Mouse (Mus musculus): ENCODE measurements around the gene Shank3.

The Shank3 gene

DNA sequence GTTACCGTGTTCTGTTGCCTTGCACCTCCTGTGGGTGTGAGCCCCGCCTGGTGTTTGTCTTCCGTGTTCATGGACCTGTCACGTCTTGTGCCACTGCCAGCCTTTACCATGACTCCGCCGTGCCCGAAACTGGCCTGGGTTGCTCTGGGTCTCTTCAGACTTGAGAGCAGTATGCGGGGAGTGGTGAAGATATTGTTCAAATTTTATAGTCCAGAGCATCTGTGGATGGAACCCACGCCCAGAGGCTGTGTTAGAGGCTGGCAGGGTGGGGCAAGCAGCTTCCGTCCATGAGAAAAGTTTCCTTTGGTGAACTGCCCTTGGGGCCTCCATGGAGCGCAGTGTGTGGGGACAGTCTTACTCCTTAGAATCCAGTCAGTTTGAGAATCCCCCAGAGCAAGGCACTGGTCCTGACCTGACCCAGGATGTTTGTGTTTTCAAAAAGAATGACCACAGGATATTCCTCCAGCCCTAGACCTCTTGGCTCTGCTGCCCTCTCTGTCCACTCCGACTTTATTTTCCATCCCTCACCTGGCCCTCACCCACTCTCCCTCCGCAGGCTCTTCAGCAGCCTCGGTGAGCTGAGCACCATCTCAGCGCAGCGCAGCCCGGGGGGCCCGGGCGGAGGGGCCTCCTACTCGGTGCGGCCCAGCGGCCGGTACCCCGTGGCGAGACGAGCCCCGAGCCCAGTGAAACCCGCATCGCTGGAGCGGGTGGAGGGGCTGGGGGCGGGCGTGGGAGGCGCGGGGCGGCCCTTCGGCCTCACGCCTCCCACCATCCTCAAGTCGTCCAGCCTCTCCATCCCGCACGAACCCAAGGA is 58.0 kb downstream of the Shank3 start:
- in situ Hi-C loops (cut with MboI): no loop called here

GRCm38 (mm10) chr15:89557996-89558390 is 58.6 kb downstream of the Shank3 start:
- in situ Hi-C loops (cut with MboI): no loop called here

GRCm38 (mm10) chr15:89559202-89559731 is 59.8 kb downstream of the Shank3 start:
- in situ Hi-C loops (cut with MboI): no loop called here

DNA sequence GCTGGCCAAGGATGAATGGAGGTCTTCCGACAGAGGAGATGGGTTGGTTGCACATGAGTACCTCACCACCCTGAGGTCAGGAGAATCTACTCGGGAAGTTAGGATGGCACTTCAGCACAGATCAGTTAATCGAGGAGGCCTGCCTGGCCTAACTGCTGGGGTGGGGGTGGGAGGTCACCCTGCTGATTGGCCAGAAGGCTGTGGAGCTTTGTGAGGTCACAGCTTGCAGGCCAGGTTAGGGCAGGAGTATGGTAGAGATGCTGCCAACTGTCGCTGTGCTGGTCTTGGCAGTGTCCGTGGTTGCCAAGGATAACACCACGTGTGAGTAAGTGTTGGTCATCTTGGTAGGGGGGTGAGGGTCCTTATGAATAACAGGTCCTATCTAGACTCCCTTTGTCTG is 68.7 kb downstream of the Shank3 start, which contains the start of gene Acr:
Acr (plus strand) TSS at position 213 of the 400 bp plus-strand sequence.
- in situ Hi-C loops (cut with MboI): no loop called here

GRCm38 (mm10) chr15:89572147-89572546 is 72.7 kb downstream of the Shank3 start:
- in situ Hi-C loops (cut with MboI): no loop called here

- in situ Hi-C loops (cut with MboI): no loop called here
Observed at GRCm38 (mm10) chr15:89582494-89582893, 83.1 kb downstream of the Shank3 start.

- in situ Hi-C loops (cut with MboI): no loop called here
Observed at GRCm38 (mm10) chr15:89585101-89585500, 85.7 kb downstream of the Shank3 start.

DNA sequence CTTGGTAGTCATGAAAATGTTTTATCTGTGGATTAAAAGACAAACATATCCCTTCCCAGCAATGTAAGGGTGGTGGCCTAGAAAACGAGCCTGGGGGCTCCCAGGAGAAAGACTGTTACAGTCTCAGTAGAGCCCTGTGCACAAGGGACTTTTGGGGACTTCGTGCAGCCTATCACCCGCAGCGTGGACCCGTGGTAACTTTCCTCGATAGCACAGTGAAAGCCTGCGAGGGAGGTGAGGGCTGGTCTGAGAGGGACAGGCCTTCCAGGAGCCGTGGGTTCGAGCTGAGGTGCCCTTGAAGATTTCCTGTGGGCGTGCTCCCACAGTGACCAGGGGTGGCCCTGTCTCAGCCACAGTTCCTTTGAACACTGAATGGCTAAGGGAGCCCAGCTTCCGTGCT is 86.2 kb downstream of the Shank3 start:
- in situ Hi-C loops (cut with MboI): no loop called here

GRCm38 (mm10) chr15:89589146-89589545 is 89.7 kb downstream of the Shank3 start:
- in situ Hi-C loops (cut with MboI): no loop called here

DNA sequence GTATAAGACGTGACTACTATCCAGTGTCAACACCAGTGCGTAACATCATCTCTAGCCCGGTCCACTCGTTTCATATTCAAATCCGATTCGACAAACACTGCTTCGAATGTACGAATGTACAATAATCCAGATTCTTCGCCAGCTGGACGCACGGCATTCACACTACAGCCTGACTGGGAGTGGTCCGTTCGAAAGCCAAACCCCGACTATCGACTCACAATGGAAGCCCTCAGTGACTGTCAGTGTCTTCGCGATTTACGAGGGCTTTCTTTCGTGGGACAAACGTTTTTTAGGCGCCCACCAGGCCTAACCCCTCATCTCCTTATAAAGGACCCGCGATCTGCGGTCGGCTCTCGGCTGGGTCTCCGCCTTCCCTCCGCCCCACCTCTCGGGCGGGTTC is 91.9 kb downstream of the Shank3 start:
- in situ Hi-C loops (cut with MboI): no loop called here

DNA sequence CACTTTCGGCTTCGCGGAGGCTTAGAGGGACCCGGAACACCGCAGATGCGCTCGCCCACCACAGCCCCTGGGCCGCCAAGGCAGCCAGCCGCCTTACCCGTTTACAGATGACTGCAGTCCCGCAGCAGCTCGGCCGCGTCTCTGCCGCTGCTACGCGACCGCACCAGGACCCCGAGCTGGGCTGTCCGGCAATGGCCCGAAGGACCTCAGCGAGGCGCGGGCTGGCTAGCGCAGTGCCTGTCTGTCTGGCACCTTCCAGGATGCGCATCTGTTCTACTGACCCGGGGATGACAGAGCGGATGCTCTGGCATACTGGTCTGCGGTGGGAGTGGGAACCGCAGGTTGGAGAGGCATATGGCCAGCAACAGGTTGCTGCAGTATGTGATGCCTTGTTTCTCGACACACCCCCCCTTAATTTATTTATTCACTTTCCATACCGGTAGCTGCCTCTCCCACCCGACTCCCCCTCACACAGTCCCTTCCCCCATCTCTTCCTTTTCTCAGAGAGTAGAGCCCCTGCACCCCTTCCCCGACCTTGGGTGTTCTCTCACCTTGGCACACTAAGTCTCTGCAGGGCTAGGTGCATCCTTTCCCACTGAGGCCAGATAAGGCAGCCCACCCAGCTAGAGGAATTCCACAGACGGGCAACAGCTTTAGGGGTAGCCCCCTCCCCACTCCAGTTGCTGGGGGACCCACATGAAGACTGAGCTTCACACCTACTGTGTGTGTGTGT is 92.5 kb downstream of the Shank3 start, which contains the start of gene Rabl2:
Rabl2 (minus strand) TSS at position 201 of the 733 bp plus-strand sequence.
- in situ Hi-C loops (cut with MboI): no loop called here

DNA sequence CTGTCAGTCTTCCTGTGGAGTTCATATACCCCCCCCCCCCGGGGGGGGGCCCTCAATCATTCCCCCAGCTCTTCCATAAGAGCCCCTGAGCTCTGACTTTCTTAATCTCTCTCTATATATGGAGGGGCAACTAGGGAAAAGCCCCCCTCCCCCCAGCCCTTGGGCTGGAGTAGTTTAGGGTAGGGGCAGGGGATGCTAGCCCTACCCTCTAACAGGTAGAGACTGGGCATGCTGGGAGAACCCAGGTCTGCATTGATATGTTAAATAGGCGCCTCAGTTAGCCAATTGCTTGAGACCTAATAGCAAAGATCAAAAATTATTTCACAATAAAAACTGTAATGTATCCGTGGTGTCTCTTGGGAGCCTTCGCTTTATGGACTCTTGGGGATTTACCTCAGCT is 93.1 kb downstream of the Shank3 start:
- in situ Hi-C loops (cut with MboI): no loop called here

- in situ Hi-C loops (cut with MboI): no loop called here
Observed at GRCm38 (mm10) chr15:89605822-89606570, 106.6 kb downstream of the Shank3 start.

- in situ Hi-C loops (cut with MboI): no loop called here
Observed at GRCm38 (mm10) chr15:89607480-89607879, 108.1 kb downstream of the Shank3 start.

DNA sequence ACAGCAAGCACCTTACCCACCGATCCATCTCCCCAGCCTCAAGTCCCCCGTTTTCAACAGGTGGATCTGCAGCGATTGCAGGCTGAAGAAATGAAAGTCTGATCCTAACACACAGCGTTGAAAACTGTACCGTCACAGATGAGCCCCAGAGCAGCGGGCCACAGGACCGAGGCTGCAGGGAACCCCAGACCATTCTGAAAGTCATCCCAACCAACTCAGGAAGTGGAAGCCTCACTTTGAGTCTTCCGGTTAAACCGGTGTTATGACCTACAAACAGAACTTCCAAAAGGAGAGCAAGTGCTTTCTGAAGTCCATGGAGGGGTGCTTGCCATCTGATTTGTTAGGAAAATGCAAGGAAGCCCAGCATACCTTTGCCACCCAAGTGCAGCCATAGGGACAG is 108.5 kb downstream of the Shank3 start:
- in situ Hi-C loops (cut with MboI): no loop called here

All from mature B cell (primary cell).